Mouse (Mus musculus) MEL (cell line): ENCODE results near the gene Mnt.
A peak's percentile ranks its signal among the peaks of the same experiment; 100 is the strongest.

Experiments used
- CHD2 ChIP-seq: IDR thresholded peaks from 2 replicates; pipeline ENCODE4 v1.6.1; 2011; ENCODE audit warnings: low read length, improper control_type of control experiment
- CTCF ChIP-seq, 3 experiments: IDR thresholded peaks in 2 of 3; conservative IDR thresholded peaks in 1 of 3; 2 replicates each; pipeline ENCODE4 v1.5.1; 2011 to 2012; ENCODE audit warnings: low read length in 3 of 3, low read depth in 2 of 3, mild to moderate bottlenecking in 2 of 3, improper control_type of control experiment in 1 of 3, inconsistent platforms in 1 of 3, mixed read lengths in 1 of 3, moderate library complexity in 1 of 3; ENCODE audit not compliant: control insufficient read depth in 1 of 3, insufficient read depth in 1 of 3, poor library complexity in 1 of 3, severe bottlenecking in 1 of 3
- EP300 ChIP-seq, 2 experiments: IDR thresholded peaks; 2 replicates each; pipeline ENCODE4 v1.6.1; 2011; ENCODE audit warnings: improper control_type of control experiment in 2 of 2, low read length in 2 of 2, low read depth in 1 of 2, mild to moderate bottlenecking in 1 of 2
- GATA1 ChIP-seq: IDR thresholded peaks from 2 replicates; pipeline ENCODE4 v1.6.1; 2011; ENCODE audit warnings: low read depth, low read length, improper control_type of control experiment
- JUND ChIP-seq: IDR thresholded peaks from 2 replicates; pipeline ENCODE4 v1.6.1; 2011; ENCODE audit warnings: low read depth, mild to moderate bottlenecking, improper control_type of control experiment, low read length
- KAT2A ChIP-seq: conservative IDR thresholded peaks from 2 replicates; pipeline ENCODE4 v1.6.1; 2012; ENCODE audit warnings: low read depth, low read length, improper control_type of control experiment, inconsistent platforms
- MAX ChIP-seq: IDR thresholded peaks from 2 replicates; pipeline ENCODE4 v1.6.1; 2011; ENCODE audit warnings: low read length, improper control_type of control experiment
- POLR2A ChIP-seq, 2 experiments: IDR thresholded peaks; 2 replicates each; pipeline ENCODE4 v1.6.1; 2011 to 2012; ENCODE audit warnings: low read length in 2 of 2, mild to moderate bottlenecking in 2 of 2, control low read depth in 1 of 2, improper control_type of control experiment in 1 of 2, low read depth in 1 of 2, moderate library complexity in 1 of 2; ENCODE audit not compliant: control insufficient read depth in 1 of 2, insufficient read depth in 1 of 2, poor library complexity in 1 of 2
- ZNF384 ChIP-seq: IDR thresholded peaks from 2 replicates; pipeline ENCODE4 v1.6.1; 2012; ENCODE audit warnings: low read depth, mild to moderate bottlenecking, inconsistent platforms, low read length, improper control_type of control experiment

DNA sequence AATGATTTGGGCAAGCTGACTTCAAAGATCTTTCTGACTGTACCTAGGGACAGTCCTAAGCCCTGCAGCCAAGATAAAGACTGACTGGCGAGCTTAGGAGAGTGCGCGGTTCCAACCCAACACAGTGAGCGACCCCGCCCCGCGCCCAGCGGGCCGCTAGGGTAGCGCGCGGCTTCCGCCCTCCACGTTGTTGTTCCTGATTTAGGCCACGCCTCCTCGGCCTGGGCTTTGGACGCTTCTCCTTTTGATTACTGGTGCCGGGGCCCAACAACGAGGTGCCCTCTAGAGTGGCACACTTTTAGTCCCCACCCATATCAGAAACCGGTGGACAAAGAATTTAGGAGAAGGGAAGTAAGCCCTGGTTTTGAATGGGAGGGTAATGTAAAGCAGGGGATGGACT, 908 bp upstream of the Mnt start:
- TF ChIP-seq CTCF (IDR thresholded peaks at IDR 0.05 in 2 of 3, conservative IDR thresholded peaks at IDR 0.05 in 1 of 3; ENCODE audit: control insufficient read depth in 1 of 3, insufficient read depth in 1 of 3, low read depth in 2 of 3, low read length in 3 of 3, poor library complexity in 1 of 3, severe bottlenecking in 1 of 3): no peak
- peak in 1 of 2 experiments; percentile 59; a peak in 3 of 4 replicates for TF ChIP-seq POLR2A (IDR thresholded peaks at IDR 0.05; ENCODE audit: control insufficient read depth in 1 of 2, insufficient read depth in 1 of 2, low read depth in 1 of 2, low read length in 2 of 2, poor library complexity in 1 of 2)
- TF ChIP-seq EP300 (IDR thresholded peaks at IDR 0.05; ENCODE audit: low read depth in 1 of 2, low read length in 2 of 2): peak in 1 of 2 experiments; percentile 28; a peak in 1 of 4 replicates
- TF ChIP-seq GATA1: peak; percentile 42; the same call in 1 of the 2 replicates
- TF ChIP-seq JUND: no peak
- TF ChIP-seq ZNF384: no peak
- TF ChIP-seq CHD2: no peak
- TF ChIP-seq KAT2A: no peak
- no peak for TF ChIP-seq MAX
